Mouse (Mus musculus) spleen, postnatal 14 days (tissue): ENCODE measurements at regions not wholly inside any gene's neighbourhood (a gene's known extent, or its start where the extent isn't known, plus 50 kb on each side); places are given as distances from the start of the nearest gene placed in this dataset.

ENCODE experiments used
- DNase-seq, 2 experiments: peaks; one replicate each; pipeline ENCODE4 v3.0.0; 2021 to 2022; ENCODE audit warnings: low spot score in 2 of 2

GRCm38 (mm10) chr3:130978986-130979642, 131.2 kb upstream of the Lef1 start:
- DNase-seq, result no peak

DNA sequence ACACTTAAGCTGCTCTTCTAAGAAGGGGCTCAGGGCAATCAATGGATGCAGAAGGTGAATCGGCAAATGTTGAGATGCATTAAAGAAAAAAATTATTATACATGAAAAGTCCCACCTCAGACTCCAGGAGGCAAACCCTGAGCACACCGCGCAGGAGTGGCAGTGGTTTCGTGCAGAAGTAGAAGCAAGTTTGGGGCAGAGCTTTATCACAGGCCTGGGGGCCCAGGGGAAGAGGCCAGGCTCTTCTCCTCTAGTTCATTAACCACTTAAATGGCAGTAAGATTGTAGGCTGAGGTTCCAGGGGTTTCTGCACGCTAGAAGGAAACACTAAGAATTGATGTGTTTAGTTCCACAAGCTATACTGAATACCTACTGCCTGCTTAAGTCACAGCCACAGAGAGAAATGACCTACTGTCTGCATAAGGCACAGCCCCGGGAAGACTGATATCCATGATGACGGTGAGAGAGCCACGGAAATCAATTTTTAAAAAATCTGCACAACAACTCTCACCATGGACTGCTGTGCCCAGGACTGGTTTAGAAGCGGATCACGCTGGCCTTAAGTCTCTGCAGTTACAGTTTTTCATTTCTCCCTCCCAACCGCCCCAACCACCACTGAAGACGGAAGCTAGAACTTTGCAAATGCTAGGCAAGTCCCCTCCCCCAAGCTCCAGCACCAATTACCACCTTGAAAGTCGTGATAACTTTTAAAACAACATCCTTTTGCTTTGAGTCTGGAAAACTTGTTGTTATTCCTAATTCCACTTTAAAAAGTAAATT, 132.2 kb upstream of the Lef1 start:
- DNase-seq, result no peak

DNA sequence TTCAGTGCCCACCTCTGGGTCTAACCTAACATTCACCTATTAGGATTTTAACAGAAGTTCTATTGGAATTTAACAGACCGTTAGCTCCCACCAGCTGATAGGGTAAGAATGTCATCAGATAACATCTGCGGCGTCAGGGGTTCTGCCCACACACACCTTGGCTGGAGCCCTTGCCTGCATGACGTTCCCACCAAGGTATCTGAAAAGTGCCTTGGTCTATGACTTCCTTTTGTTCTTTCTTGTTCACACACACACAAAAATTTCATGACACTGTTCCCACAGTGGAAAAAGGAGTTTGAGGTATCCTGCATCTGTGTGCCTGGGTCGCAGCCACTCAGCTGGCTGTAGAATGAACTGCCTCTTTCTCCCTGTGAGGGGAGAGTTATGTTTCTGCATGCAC, 134.1 kb upstream of the Lef1 start:
- DNase-seq, result no peak

GRCm38 (mm10) chr3:130975291-130975690, 135.0 kb upstream of the Lef1 start:
- DNase-seq, result no peak

DNA sequence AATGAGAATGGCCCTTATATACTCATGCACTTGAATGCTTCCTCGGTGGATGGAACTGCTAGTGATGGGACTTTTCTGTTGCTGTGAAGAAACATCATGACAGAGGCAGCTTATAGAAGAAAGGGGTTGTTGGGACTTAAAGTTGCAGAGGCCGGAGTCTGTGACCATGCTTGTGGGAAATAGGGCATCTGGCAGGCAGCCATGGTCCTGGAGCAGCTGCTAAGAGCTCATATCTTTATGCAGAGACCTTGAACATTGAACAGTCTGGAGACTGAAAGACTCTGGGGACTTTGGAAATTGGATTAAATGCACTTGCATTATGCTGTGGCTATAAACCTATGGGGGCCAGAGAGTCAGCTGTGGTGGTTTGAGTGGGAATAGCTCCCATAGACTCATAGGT, 138.1 kb upstream of the Lef1 start:
- no peak for DNase-seq

GRCm38 (mm10) chr3:130965275-130965674, 145.0 kb upstream of the Lef1 start:
- no peak for DNase-seq

DNA sequence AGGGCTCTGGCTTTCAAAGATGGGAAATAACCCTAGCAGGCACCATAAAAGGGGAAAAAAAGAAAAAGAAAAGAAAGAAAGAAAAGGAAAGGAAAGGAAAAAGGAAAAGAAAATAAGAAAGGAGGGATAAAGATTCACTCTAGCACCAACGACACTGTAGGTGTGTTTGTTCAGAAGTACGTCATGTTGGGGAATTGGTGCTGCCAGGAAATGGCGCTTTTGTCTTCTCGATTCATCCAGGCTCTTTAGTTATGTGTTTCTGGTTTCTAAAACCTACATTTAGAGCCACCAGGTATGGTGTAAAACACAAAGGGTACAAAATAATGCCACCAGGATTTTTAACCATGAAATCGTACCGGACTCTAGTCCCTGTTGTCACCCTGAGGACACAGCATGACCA, 146.2 kb upstream of the Lef1 start:
- DNase-seq, result no peak

- DNase-seq, result no peak
These were observed 146.6 kb upstream of the Lef1 start for GRCm38 (mm10) chr3:130963625-130964024.

GRCm38 (mm10) chr3:130962701-130963472, 147.4 kb upstream of the Lef1 start:
- DNase-seq, result no peak

DNA sequence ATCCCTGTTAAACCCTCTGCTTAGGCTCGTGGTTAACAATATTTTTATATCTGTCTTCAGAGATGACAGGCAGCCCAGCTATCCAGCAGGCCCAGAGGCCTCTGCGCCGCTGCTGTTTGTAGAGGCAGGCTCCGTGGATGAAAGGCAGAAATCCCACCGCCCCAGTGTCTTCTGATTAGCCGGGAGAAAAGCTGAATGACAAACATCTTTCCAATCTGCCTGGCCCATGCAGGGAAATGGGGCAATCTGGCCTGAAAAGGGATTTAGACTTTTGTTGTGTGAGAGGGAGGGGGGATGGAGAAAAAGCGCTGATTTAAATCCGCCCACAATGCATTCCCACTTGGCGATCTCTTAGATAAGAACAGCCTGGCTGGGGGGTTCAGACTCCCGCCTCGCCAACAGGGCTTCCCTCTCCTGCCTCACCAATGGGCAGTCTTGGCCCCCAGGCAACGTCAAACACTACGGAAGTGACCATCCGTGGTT, 148.1 kb upstream of the Lef1 start:
- no peak for DNase-seq

GRCm38 (mm10) chr3:130961704-130962103, 148.6 kb upstream of the Lef1 start:
- DNase-seq, result no peak

- DNase-seq, result no peak
These were observed 154.3 kb upstream of the Lef1 start for GRCm38 (mm10) chr3:130955958-130956357.

GRCm38 (mm10) chr3:130951381-130951780, 158.9 kb upstream of the Lef1 start:
- DNase-seq, result no peak

GRCm38 (mm10) chr3:130950872-130951271, 159.4 kb upstream of the Lef1 start:
- no peak for DNase-seq

GRCm38 (mm10) chr3:130947880-130948279, 162.4 kb upstream of the Lef1 start:
- no peak for DNase-seq

GRCm38 (mm10) chr3:130947277-130947606, 163.0 kb upstream of the Lef1 start:
- DNase-seq, result no peak

- DNase-seq, result no peak
These were observed 163.5 kb upstream of the Lef1 start for GRCm38 (mm10) chr3:130946576-130947276.

DNA sequence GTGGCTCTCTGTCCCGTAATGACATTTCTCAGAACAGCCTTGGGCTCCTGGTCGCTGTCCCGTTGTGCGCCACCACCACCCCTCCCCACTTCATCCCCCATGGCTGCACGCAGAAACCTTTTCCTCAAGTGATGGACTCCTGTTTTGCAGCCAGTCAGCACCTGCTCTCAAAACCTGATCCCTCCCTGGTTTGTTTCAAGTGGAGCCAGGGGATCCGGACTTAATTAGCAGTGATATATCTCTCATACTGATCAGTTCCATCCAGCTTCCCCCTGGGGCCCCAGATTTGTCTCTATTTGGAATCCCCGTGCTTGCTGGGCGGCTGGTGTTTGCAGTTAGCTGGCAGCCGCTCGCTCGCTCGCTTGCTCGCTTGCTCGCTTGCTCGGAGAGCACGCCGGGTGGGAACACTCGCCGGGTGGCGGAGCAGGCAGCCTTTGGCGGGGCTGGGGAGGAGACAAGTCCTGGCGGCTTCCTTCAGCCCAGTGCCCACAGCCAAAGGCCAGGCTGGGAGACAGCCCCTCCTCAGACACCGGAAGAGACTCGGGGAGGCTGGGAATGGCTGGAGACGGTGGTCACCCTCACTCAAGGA, 164.3 kb upstream of the Lef1 start:
- no peak for DNase-seq

DNA sequence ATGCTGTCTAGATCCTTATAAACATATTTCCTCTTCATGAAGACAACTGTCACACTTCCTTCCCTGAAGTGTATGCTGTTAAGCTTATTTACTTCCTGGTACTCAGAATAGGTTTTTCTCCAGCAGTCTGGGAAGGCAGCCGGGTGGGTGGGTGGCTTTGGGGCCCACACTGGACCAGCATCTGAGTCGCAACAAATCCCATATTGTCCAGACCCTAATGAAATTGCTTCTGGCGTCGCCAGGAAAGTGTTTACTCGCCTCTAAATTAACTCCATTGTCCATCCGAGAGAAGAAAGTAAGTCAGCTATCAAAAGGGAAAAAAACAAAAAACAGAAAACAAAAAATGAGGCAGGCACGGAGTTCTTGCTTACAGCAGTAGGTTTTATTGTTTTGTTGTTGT, 164.9 kb upstream of the Lef1 start:
- DNase-seq, result no peak

DNA sequence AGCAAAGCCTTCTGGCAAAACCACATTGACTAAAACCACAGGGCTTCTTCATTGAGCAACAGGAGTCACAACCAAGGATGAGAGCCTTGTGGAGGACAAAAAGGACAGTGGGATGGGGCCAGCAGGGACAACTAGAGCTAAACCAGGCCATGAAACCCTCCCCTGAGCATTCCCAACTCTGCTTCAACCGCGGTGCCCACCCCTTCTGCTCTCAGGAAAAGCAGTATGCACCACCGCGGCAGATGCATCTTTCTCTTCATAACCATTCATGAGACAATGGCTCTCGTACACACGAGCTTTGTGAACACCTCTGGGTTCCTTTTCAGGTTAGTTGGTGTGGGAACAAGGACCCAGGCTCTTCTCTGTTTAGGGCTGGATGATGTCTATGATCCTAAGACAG, 166.0 kb upstream of the Lef1 start:
- DNase-seq, result no peak

DNA sequence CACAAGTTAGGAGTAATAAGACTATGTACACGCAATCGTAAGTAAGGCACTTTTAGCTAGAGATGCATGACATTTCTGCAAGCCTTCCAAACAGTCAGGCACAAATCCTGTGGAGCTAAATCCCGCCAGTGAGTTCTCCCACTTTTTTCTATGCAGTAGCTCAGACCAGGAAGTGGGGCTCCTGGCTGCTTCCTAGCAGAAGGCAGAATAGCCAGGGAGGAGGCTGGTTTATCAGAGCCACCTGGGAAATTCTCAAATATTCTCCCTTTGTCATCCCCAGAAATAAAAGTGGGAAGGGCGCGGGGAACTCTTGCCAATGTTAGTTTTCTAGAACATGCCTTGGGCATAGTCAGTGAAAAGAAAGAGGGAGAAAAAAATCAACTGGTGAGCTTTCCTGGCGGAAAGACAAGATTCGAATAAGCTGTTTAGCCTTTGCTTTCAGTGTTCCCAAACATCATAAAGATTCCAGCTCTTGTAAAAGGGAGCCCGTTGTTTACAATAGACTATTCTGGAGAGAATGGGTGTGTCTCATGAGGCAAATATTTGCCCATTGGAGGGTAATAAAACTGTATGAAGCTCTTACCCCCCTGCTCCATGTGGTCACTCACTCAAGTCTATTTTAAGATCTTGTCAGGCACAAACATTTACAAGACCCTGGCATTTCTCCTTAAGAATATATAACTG, 167.2 kb upstream of the Lef1 start:
- no peak for DNase-seq
